Mouse (Mus musculus) small intestine, adult 2 months (tissue): Measurements from ENCODE around the gene Cep131. TPM values are rescaled to one million over a fixed set of nuclear protein-coding genes. Genes with fewer than 3 reads are reported as not detected.

ENCODE experiments used
- H3K27ac ChIP-seq: fragments of 200-500 bp; 2 replicates; pipeline ENCODE4 v1.5.1; 2012; ENCODE audit warnings: low read depth, low read length, control low read depth, inconsistent platforms; ENCODE audit not compliant: insufficient read depth
- H3K27me3 ChIP-seq: fragments of 200-500 bp; 2 replicates; pipeline ENCODE4 v1.6.1; 2012; ENCODE audit warnings: mild to moderate bottlenecking, moderate library complexity, low read length, inconsistent platforms; ENCODE audit not compliant: control insufficient read depth, insufficient read depth
- H3K36me3 ChIP-seq: fragments of 200-500 bp; 2 replicates; pipeline ENCODE4 v1.6.1; 2012; ENCODE audit warnings: mild to moderate bottlenecking, low read length, control low read depth, inconsistent platforms; ENCODE audit not compliant: control insufficient read depth, insufficient read depth
- H3K4me1 ChIP-seq: fragments of 200-500 bp; 2 replicates; pipeline ENCODE4 v1.6.1; 2012; ENCODE audit warnings: low read length, inconsistent platforms, mixed read lengths; ENCODE audit not compliant: control insufficient read depth, insufficient read depth, insufficient read length
- H3K4me3 ChIP-seq: fragments of 200-500 bp; 2 replicates; pipeline ENCODE4 v1.5.1; 2012; ENCODE audit warnings: low read depth, mild to moderate bottlenecking, control low read depth, inconsistent platforms, low read length, moderate library complexity
- CTCF ChIP-seq: fragments of 200-500 bp; IDR thresholded peaks from 2 replicates; pipeline ENCODE4 v1.5.1; 2012; ENCODE audit warnings: low read depth, mild to moderate bottlenecking, control low read depth, inconsistent platforms, low read length, moderate library complexity, mixed read lengths; ENCODE audit not compliant: insufficient replicate concordance, insufficient read length; ENCODE audit errors: extremely low read depth
- POLR2A ChIP-seq: fragments of 200-500 bp; IDR thresholded peaks from 2 replicates; pipeline ENCODE4 v1.6.1; 2012; ENCODE audit warnings: low read depth, mild to moderate bottlenecking, control low read depth, inconsistent platforms, low read length, moderate library complexity
- WGBS: fragments of 180-500 bp; shearing (Covaris S2); methylation state at CpG from one replicate; pipeline ENCODE4 v1.1.7; 2018; 5-methylcytosine and 5-hydroxymethylcytosine counted together
- polyA plus RNA-seq: library from polyadenylated mRNA; depleted of rRNA; stranded (reverse); fragments of >200 nt; gene quantifications from 2 replicates; pipeline ENCODE4 v1.2.3, GENCODE M21; 2012

Cep131 gene
- polyA plus RNA-seq, 1 experiment, result 3.2 TPM

GRCm38 (mm10) chr11:120110554-120110953 lies 23.9 kb upstream of the Cep131 start:
- H3K27ac ChIP-seq, result no peak overlapping the region
- H3K27me3 ChIP-seq, result no peaks in the 10 kb centered on the region
- TF ChIP-seq CTCF (peak; percentile 33; the same call in 1 of the 2 replicates), POLR2A (no peak)
- 76% methylated on average over 7 of the region's 7 CpGs for WGBS
- H3K36me3 ChIP-seq, result peaks cover 38% of the 10 kb centered on the region
- peaks cover 10% of the 10 kb centered on the region for H3K4me1 ChIP-seq
- no peak overlapping the region for H3K4me3 ChIP-seq

GRCm38 (mm10) chr11:120109558-120110210 lies 23.1 kb upstream of the Cep131 start:
- H3K27ac ChIP-seq, result no peak overlapping the region
- no peaks in the 10 kb centered on the region for H3K27me3 ChIP-seq
- no peak overlapping the region for H3K4me3 ChIP-seq
- H3K4me1 ChIP-seq, result peaks cover 10% of the 10 kb centered on the region
- H3K36me3 ChIP-seq, result peaks cover 41% of the 10 kb centered on the region
- TF ChIP-seq POLR2A, result no peak
- TF ChIP-seq CTCF, result no peak
- 51% methylated on average over 14 of the region's 14 CpGs for WGBS

GRCm38 (mm10) chr11:120107796-120108195 lies 21.2 kb upstream of the Cep131 start:
- TF ChIP-seq POLR2A, result no peak
- no peak for TF ChIP-seq CTCF
- Histone ChIP-seq H3K27ac (no peak overlapping the region), H3K4me1 (peaks cover 10% of the 10 kb centered on the region), H3K27me3 (no peaks in the 10 kb centered on the region), H3K36me3 (peaks cover 47% of the 10 kb centered on the region), H3K4me3 (no peak overlapping the region)
- WGBS, result 88% methylated on average over 9 of the region's 9 CpGs

- H3K4me3 ChIP-seq, result no peak overlapping the region
- WGBS, result 60% methylated on average over 2 of the region's 2 CpGs
- H3K4me1 ChIP-seq, result peaks cover 10% of the 10 kb centered on the region
- peaks cover 47% of the 10 kb centered on the region for H3K36me3 ChIP-seq
- no peaks in the 10 kb centered on the region for H3K27me3 ChIP-seq
- no peak overlapping the region for H3K27ac ChIP-seq
- TF ChIP-seq CTCF (no peak), POLR2A (no peak)
These were observed 20.4 kb upstream of the Cep131 start for GRCm38 (mm10) chr11:120107026-120107425.

GRCm38 (mm10) chr11:120103431-120103997 lies 16.9 kb upstream of the Cep131 start:
- 50% methylated on average over 3 of the region's 3 CpGs for WGBS
- H3K27ac ChIP-seq, result no peak overlapping the region

GRCm38 (mm10) chr11:120101036-120101435 lies 14.4 kb upstream of the Cep131 start:
- Histone ChIP-seq H3K36me3 (peaks cover 27% of the 10 kb centered on the region), H3K4me3 (no peak overlapping the region), H3K27ac (no peak overlapping the region), H3K27me3 (no peaks in the 10 kb centered on the region), H3K4me1 (peaks cover 11% of the 10 kb centered on the region)
- 5% methylated on average over 3 of the region's 3 CpGs for WGBS
- TF ChIP-seq POLR2A (no peak), CTCF (peak; percentile 57; the same call in 1 of the 2 replicates)

More at GRCm38 (mm10) chr11:120103431-120103997, 16.9 kb upstream of the Cep131 start:
- H3K4me3 ChIP-seq, result no peak overlapping the region
- peaks cover 39% of the 10 kb centered on the region for H3K36me3 ChIP-seq
- H3K27me3 ChIP-seq, result no peaks in the 10 kb centered on the region
- peaks cover 8% of the 10 kb centered on the region for H3K4me1 ChIP-seq
- TF ChIP-seq CTCF (no peak), POLR2A (no peak)

- Histone ChIP-seq H3K27me3 (no peaks in the 10 kb centered on the region), H3K4me3 (peak within 1 kb of the TSS; percentile 93), H3K36me3 (peaks cover 25% of the 10 kb centered on the region), H3K4me1 (peaks cover 11% of the 10 kb centered on the region), H3K27ac (peak within 1 kb of the TSS; percentile 93)
- TF ChIP-seq CTCF (no peak), POLR2A (no peak; the same call in none of the 2 replicates)
- under 1% methylated on average over 77 of the region's 77 CpGs for WGBS
These were observed 12.2 kb upstream of the Cep131 start, which contains the start of the genes Tepsin and Ndufaf8 for GRCm38 (mm10) chr11:120098588-120099511. TSS of gene Tepsin (minus strand) at chr11:120098731. TSS of gene Ndufaf8 (plus strand) at chr11:120098928.
